Mouse (Mus musculus): ENCODE data around the gene Ccdc74a. TPM values are rescaled to one million over a fixed set of nuclear protein-coding genes. Genes with fewer than 3 reads are reported as not detected.
"Not testable (repeated sequence)": the region's sequence is repeated elsewhere in the genome, so short reads cannot be mapped to it uniquely, and the experiment has no call there.

Ccdc74a gene
- 1 to 10 TPM in 1 of 2 experiments, under 1 TPM in 1; 0.82 to 1.5 TPM for total RNA-seq (2021)
- long read RNA-seq, experiment 1, result 0 reads
- long read RNA-seq, experiment 2, result 0 reads

DNA sequence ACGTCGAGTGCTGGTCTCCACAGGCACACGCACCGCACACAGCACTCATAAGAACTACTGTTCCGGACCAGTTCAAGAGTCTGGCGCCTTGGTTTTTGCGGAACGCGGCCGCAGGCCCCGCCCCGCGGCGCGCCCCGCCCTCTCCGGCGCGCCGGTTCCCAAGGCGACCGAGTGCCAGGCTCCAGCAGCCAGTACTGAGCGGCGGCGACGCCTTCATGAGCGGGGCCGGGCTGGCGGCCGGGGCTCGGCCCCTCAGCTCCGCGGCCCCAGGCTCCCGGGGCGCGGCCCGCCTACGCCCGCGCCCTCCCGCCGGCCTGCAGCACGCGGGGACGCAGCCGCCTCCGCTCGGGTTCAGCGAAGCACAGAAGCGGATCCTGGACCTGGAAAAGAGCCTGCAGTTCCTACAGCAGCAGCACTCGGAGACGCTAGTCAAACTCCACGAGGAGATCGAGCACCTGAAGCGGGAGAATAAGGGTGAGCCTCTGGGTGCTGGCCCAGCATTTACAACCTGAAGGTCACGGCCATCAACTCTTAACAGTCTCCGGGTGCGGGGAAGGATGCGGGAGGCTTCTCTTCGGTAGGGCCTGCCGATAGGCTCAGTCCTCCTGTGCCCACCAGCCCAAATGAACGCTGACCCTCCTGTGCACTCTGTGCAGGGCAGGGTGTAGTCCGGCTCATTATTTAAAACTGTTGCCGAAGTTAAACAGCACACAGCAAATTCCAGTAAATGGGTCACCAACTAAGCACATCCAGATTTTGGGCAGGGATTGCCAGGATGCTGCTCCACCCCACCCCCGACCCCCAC, at the start of gene Ccdc74a:
TSS of gene Ccdc74a (plus strand) at position 161 of the 805 bp plus-strand sequence.
- intact Hi-C loops (cut with DNase I; ENCODE audit: low total_unique reads), result no loop called here
- DNase-seq, result peak; percentile 82

- no peak for DNase-seq
- intact Hi-C loops (cut with DNase I; ENCODE audit: low total_unique reads), result no loop called here
Observed at GRCm38 (mm10) chr16:17600944-17601562, 45.2 kb upstream of the Ccdc74a start.

DNA sequence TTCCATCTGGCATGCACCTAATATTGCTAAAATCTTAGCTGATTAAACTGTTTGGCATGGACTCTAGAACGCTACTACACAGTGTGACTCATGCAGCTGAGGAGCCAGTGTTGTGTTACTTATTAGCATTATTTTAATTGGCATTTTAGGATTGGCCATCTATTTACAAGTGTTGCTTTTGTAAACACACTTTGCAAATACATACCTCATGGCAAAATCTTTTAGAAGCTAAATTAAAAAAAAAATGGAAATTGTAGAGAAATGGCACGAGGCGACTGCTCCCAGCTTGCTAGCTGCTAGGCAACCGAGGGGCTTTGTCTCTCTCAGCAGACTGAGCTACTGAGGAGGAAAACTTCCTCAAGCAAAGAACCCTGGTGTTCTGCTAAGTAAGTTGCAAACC, 41.3 kb upstream of the Ccdc74a start:
- no peak for DNase-seq
- intact Hi-C loops (cut with DNase I; ENCODE audit: low total_unique reads), result no loop called here

DNA sequence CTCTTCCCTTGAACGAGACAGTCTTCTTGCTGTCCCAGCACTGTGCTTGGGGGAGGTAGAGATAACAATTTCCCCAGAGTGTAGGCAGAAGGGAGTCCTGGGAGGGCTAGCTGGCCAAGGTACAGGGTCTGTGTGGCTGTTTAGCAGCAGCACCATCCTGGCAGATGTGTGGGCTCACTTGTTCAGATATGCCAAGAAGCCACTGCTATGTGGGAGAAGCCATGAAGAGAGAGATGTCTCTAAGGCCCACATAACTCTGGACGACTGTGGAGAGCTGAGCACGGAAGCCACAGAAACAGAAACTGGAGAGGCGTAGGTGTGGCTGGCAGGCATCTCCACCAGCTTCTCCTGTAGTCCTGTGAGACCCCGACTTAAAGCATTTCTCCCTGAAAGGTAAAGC, 40.6 kb upstream of the Ccdc74a start:
- intact Hi-C loops (cut with DNase I; ENCODE audit: low total_unique reads), result no loop called here
- no peak for DNase-seq

DNA sequence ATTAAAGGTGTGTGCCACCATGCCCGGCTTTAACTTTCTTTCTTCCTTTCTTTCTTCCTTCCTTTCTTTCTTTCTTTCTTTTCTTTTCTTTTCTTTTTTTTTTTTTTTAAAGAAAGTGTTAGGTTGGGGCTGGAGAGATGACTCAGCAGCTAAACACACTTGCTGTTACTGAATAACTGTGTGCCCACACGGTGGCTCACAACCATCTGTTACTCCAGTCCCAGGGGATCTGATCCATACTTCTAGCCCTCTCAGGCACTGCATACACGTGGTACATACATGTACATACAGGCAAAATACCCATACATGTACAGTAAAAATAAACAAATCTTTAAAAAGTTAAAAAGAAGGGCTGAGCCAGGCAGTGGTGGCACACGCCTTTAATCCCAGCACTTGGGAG, 34.9 kb upstream of the Ccdc74a start:
- intact Hi-C loops (cut with DNase I; ENCODE audit: low total_unique reads), result no loop called here

DNA sequence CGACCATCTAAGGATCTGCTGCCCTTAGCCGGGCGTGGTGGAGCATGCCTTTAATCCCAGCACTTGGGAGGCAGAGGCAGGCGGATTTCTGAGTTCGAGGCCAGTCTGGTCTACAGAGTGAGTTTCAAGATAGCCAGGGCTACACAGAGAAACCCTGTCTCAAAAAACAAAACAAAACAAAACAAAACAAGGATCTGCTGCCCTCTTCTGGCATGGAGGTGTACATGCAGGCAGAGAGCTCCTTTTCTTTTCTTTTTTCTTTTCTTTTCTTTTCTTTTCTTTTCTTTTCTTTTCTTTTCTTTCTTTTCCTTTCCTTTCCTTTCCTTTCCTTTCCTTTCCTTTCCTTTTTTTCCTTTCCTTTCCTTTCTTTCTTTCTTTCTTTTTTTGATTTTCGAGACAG, 31.5 kb upstream of the Ccdc74a start:
- intact Hi-C loops (cut with DNase I; ENCODE audit: low total_unique reads), result loop anchor here (5.0 kb wide), 1 partner anchor 57 kb away; no protein-coding TSS in a partner anchor
- DNase-seq, result not testable (repeated sequence)

More for the DNA sequence above, 34.9 kb upstream of the Ccdc74a start:
- DNase-seq, result no peak

DNA sequence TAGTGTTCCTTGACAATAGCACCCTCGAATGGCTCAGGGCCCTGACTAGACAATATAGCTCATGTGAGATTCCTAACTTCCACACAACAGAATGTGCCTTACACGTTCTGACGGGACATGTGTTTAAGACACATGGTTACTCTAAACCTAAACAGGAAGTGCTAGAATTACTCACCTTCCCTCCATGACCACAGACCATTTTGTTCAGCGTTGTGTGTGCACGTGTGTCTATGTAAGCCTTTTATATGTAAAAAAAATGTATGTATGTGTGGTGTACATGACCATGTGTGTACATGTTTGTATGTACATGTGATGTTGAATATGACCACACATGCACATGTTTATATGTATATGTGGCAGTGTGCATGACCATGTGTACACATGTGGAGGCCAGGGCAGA, 30.1 kb upstream of the Ccdc74a start:
- intact Hi-C loops (cut with DNase I; ENCODE audit: low total_unique reads), result loop anchor here (5.0 kb wide), 1 partner anchor 59 kb away; no protein-coding TSS in a partner anchor
- no peak for DNase-seq

GRCm38 (mm10) chr16:17617922-17618565, 28.2 kb upstream of the Ccdc74a start:
- peak; percentile 26 for DNase-seq
- intact Hi-C loops (cut with DNase I; ENCODE audit: low total_unique reads), result loop anchor here (5.0 kb wide), 1 partner anchor 61 kb away; no protein-coding TSS in a partner anchor

- DNase-seq, result peak; percentile 87
Observed at GRCm38 (mm10) chr16:17619198-17620105, 26.8 kb upstream of the Ccdc74a start, which contains the start of gene Smpd4. Gene Smpd4, plus strand, starts transcription at chr16:17619354.

DNA sequence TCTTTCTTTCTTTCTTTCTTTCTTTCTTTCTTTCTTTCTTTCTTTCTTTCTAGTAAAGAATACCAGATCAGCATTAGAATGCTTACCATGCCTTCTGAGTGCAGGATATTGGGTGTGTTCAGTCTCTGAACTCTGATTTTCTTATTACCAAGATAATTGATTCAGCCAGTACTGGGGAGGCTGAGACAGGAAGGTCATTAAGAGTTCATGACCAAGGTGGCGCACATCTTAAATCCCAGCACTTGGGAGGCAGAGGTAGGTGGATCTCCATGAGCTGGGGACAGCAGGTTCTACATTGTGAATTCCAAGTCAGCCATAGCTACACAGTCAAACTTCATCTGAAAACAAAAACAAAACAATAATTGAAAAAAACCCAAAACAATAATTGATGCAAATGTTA, 24.3 kb upstream of the Ccdc74a start:
- DNase-seq, result no peak
- intact Hi-C loops (cut with DNase I; ENCODE audit: low total_unique reads), result no loop called here

More at GRCm38 (mm10) chr16:17619198-17620105, 26.8 kb upstream of the Ccdc74a start, which contains the start of gene Smpd4:
- intact Hi-C loops (cut with DNase I; ENCODE audit: low total_unique reads), result loop anchor here (5.0 kb wide), 1 partner anchor 62 kb away; no protein-coding TSS in a partner anchor

GRCm38 (mm10) chr16:17625488-17626268, 20.6 kb upstream of the Ccdc74a start:
- DNase-seq, result no peak
- intact Hi-C loops (cut with DNase I; ENCODE audit: low total_unique reads), result no loop called here

DNA sequence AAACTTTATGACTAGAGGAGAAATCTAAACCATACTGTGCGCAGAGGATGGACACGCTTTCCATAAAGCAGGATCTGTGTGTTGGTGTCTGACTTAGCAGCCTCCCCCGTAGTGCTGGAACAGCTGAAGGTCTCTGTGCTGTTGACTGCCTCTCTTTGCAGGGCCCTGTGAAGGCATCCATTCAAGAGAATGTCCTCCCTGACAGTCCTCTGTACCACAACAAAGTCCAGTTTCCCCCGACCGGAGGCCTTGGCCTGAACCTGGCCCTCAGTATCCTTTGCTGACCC, 20.1 kb upstream of the Ccdc74a start:
- intact Hi-C loops (cut with DNase I; ENCODE audit: low total_unique reads), result no loop called here
- DNase-seq, result no peak

DNA sequence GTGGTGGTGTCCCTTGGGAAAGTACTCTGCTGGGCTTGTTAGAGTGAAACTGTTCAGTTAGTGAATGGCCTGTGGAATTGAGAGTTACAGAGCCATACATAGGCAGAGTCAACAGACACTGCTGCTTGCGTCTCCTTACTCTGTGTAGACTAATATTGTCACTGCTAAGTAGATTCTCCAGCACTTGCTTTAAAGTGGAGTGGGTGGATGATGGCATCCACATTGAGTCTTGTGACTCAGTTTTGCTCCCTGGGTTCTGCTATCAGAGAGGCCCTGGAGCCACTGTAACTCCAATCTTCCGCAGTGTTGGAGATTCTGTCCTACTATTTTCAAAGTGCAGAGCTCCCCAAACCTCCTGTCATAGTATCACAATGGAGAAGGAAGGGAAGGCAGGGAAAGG, 13.7 kb upstream of the Ccdc74a start:
- intact Hi-C loops (cut with DNase I; ENCODE audit: low total_unique reads), result no loop called here
- no peak for DNase-seq

GRCm38 (mm10) chr16:17633481-17634181, 12.6 kb upstream of the Ccdc74a start:
- DNase-seq, result no peak

GRCm38 (mm10) chr16:17636904-17637303, 9.4 kb upstream of the Ccdc74a start:
- no peak for DNase-seq
- intact Hi-C loops (cut with DNase I; ENCODE audit: low total_unique reads), result no loop called here

More at GRCm38 (mm10) chr16:17633481-17634181, 12.6 kb upstream of the Ccdc74a start:
- intact Hi-C loops (cut with DNase I; ENCODE audit: low total_unique reads), result no loop called here

GRCm38 (mm10) chr16:17637610-17638009, 8.7 kb upstream of the Ccdc74a start:
- no peak for DNase-seq
- intact Hi-C loops (cut with DNase I; ENCODE audit: low total_unique reads), result no loop called here

DNA sequence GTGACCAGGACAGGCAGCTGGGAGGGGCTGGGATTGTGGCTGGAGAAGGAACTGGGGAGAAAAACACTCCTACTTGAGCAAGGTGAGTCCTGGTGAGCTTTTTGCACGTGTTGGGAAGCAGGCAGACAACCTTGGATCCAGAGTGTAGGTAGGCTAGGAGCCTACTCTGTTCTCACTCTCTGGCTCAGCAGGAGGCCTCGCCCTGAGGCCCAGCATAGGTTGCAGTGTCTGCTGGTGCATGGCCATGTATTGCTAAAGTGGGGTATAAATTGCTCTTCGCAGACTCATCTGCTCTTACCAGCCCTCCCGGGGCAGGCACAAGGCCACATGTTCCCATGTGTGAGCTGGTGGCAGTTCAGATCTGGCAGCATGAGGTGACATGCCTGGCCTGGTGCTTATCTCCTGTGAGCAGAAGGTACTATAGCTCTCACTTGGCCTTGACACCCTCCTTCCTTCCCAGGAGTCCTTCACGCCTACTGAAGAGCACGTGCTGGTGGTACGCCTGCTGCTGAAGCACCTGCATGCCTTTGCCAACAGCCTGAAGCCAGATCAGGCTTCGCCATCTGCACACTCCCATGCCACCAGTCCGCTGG, 8.1 kb upstream of the Ccdc74a start:
- intact Hi-C loops (cut with DNase I; ENCODE audit: low total_unique reads), result no loop called here
- DNase-seq, result no peak
